Mouse (Mus musculus) CD4-positive naive resting alpha-beta T cell, adult 57 days (primary cell): ENCODE measurements around the gene Hmga2. TPM values are rescaled to one million over a fixed set of nuclear protein-coding genes. Genes with fewer than 3 reads are reported as not detected.

Experiments
- total RNA-seq: library from RNA; stranded (reverse); gene quantifications from one replicate; pipeline ENCODE4 v1.2.4, GENCODE M21; 2023

Hmga2 gene
- total RNA-seq = 0.24 TPM

DNA sequence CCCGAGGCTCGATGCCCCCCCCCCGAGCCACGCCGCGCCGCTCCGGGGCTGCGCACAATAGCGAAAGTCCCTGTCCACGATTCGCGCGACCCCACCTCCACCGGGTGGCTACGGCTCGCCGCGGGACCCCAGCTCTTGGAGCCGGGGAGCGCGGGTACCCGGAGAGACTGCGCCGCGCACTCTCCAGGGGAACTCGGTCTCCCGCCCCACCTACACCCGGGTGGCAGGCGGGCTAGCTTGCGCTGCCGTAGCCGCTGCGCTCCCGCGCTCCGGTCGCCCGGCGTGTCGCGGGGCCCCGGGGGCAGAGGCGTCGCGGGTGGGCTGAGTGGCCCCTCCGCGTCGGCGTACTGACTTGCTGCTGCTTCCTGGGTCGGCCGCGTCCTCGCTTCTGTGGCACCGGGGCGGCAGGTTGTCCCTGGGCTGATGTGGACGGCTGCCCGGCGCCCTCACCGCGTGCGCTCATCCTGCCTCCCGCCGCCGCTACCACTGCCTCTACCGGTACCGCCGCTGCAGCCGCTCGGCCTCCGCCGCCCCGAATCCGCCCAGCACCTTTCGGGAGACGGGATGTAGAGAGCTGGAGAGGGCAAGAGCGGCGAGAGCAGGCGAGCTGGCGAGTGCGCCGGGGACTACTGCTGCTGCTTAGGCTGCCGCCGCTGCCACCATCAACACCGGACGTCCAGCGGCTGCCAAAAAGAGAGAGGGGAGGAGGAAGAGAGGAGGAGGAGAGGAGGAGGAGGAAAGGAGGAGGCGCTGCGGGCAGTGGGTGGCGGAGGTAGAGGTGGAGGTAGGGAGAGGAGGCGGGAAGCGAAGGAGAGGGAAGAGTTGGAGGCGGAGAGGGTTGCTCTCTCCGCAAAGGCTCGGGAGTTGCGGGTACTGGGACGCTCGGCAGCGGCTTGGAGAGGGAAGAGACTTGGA is at the start of gene Hmga2:
Gene Hmga2 (minus strand): TSS at position 869 of the 915 bp plus-strand sequence.

Other genes starting within 250 kb of the Hmga2 start
- 40.6 TPM for gene Llph, start 249.4 kb downstream of the Hmga2 start, total RNA-seq